Mouse (Mus musculus): ENCODE measurements at regions not wholly inside any gene's neighbourhood (a gene's known extent, or its start where the extent isn't known, plus 50 kb on each side); places are given as distances from the start of the nearest gene placed in this dataset.

GRCm38 (mm10) chr2:12868772-12869171 lies 55.1 kb upstream of the Pter start:
- TF ChIP-seq CTCF (IDR thresholded peaks at IDR 0.05; ENCODE audit: extremely low read depth, insufficient read depth, insufficient read length, insufficient replicate concordance) (no peak), POLR2A (IDR thresholded peaks at IDR 0.05; ENCODE audit: low read depth, low read length) (no peak)
